Mouse (Mus musculus) heart, postnatal 0 days (tissue): ENCODE data around the gene 1700017D01Rik.

Source experiments
- CTCF ChIP-seq: IDR thresholded peaks from 2 replicates; pipeline ENCODE4 v1.5.1; 2016; ENCODE audit warnings: antibody characterized with exemption, control low read depth, low read depth
- EP300 ChIP-seq: IDR thresholded peaks from 2 replicates; pipeline ENCODE4 v1.6.1; 2016; ENCODE audit warnings: antibody characterized with exemption, low read depth

- no peak for TF ChIP-seq CTCF
- no peak for TF ChIP-seq EP300
Observed at GRCm38 (mm10) chr19:11135336-11135735, 4.7 kb upstream of the 1700017D01Rik start.
